Mouse (Mus musculus) frontal cortex, postnatal 25 days (tissue): ENCODE results near the gene Vmn1r138.
"Not testable (repeated sequence)": the region's sequence is repeated elsewhere in the genome, so short reads cannot be mapped to it uniquely, and the experiment has no call there.

Source experiments
- DNase-seq, 2 experiments: peaks; one replicate each; pipeline ENCODE4 v3.0.0; 2022; ENCODE audit warnings: low spot score in 2 of 2

Gene Vmn1r138

DNA sequence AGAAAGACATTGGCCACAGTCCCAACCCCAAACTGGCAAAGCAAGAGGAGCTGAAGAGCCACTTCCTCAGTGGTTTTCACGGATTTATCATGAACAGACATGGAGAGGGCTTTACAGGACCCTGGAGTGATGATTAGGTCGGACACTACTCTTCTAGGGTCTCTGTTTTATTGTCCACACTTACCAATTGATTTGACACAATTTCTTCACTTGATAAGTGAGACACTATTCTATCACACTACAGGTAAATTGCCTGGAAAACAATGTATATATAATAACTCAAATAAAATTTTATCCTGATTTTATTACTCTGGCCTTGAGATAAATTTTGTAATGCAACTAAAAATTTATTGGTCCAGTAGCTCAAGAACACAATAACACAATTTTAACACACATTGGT is at the start of gene Vmn1r138:
Vmn1r138 (minus strand) TSS at position 101 of the 400 bp plus-strand sequence.
- not testable (repeated sequence) for DNase-seq

DNA sequence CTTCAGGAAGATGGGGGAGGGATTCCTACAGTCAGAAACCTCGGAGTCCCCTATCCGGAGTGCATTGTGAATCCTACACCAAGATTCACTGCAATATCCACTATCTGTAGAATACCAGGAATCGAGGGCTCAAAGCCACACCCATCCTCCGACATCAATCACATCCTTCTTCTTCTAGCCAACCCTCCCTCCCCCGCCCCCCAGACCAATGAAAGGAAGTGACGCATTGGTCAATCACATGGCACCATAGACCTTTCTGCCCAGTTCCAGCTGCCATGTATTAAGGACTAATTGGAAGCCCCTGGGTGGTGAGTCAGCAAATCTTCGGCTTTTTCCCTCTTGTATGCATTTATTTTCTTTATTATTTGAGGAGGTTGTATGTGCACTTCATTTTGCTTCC is 40.1 kb upstream of the Vmn1r138 start, which contains the start of gene Vmn1r139:
Vmn1r139 (plus strand) TSS at position 301 of the 400 bp plus-strand sequence.
- not testable (repeated sequence) for DNase-seq

DNA sequence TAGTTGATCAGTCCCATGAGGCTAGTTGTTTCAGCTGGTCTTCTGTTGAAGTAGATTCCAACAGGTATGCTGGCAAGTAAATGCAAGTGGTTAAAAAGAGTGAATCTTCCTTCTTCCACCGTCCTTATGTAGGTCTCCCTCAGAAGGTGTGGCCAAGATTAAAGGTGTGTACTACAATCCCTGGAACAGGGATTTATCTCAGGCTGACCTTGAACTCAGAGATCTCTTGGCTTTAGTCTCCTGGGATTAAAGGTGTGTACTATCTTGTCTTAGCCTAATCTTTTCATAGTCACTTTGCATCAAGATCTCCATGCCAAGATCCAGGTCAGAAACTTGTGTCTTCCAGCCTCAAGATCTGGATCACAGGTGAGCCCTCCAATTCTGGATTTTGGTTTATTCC is 27.5 kb upstream of the Vmn1r138 start, which contains the start of gene Gm6176:
Gm6176 (minus strand) TSS at position 101 of the 400 bp plus-strand sequence.
- DNase-seq, result not testable (repeated sequence)

DNA sequence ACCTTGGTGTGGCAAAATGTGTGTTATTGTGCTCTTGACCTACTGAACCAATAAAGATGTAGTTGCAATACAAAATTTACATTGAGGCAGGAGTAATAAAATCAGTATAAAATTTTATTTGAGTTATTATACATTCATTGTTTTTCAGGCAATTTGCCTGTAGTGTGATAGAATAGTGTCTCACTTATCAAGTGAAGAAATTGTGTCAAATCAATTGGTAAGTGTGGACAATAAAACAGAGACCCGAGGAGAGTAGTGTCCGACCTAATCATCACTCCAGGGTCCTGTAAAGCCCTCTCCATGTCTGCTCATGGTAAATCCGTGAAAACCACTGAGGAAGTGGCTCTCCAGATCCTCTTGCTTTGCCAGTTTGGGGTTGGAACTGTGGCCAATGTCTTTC is 34.4 kb downstream of the Vmn1r138 start, which contains the start of gene Vmn1r137:
Vmn1r137 (plus strand) TSS at position 301 of the 400 bp plus-strand sequence.
- DNase-seq, result not testable (repeated sequence)
